Mouse (Mus musculus) A20 (cell line): ENCODE measurements around the gene Fam151a.
A peak's percentile ranks its signal among the peaks of the same experiment; 100 is the strongest.
"Not testable (repeated sequence)": the region's sequence is repeated elsewhere in the genome, so short reads cannot be mapped to it uniquely, and the experiment has no call there.

Experiments
- DNase-seq: peaks from one replicate; pipeline ENCODE4 v3.0.0-alpha.2; 2011; ENCODE audit warnings: low read depth, low spot score

Fam151a gene

GRCm38 (mm10) chr4:106776998-106777397, 43.3 kb downstream of the Fam151a start:
- peak; percentile 8 for DNase-seq

DNA sequence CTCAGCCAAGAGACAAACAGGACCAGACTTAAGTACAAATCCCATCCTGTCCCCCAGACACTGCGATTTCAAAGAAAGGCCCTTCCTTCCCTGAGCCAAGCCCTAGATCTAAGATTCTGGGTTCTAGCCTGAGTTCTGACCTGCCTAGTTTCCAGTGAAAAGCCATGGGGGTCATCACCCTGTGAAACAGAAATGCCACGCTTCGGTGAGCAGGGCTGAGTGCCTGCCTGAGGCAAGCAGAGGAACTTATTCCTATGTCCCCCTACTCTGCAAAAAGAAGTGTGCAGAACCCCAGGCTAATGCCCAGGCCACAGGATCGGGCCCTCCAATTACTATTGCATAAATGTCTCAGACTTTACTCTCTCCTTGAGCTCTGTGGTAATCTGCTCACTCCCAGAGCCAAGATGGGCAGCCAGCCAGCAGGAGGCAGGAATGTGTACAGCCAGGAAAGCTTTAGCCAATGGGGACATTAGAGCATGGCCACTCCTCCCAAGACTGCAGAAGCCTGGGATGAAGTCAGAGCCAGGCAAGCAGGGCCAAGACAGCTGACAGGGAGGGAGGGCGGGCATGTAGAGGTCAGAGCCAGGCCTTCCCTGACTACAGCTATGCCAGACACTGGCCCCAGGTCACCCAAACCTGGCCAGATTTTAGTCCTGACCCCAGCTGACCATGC, 44.6 kb downstream of the Fam151a start:
- no peak for DNase-seq

DNA sequence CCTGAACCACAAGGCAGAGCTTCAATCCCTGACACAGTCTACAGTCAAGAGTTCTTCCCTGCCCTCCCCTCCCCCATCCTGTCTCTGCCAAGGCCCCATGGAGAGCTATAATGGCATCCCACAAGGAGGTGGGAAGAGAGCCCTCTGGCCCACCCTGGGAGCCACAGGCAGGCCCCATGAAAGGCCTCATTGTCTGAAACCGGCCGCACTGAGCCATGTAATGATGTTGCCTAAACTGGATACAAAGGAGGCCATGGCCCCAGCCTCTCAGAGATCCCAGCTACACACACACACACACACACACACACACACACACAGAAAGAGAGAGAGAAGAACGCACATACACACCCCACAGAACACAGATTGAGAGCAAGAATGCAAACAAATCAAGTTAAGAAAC, 46.4 kb downstream of the Fam151a start:
- DNase-seq: no peak

- DNase-seq: no peak
These were observed 49.4 kb downstream of the Fam151a start for GRCm38 (mm10) chr4:106783137-106783536.

- no peak for DNase-seq
These were observed 51.1 kb downstream of the Fam151a start for GRCm38 (mm10) chr4:106784806-106785205.

DNA sequence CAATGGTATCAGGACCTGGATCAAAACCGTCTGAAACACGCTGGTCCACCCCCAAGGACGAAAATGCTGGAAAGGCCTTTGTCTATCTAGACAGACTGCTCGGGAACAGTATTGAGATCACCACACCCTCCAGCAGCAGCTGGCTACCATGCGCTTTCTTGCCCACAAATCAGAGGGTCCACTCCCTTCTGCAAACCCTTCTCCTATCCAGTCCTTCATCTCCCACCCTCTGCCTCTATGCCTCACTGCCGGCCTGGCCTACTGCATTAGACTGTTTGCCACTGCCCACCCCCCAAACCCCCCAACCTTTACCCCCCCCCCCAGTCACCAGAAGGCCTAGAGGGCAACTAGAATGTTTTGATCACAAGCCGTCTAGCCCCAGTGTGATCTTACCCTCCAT, 51.7 kb downstream of the Fam151a start:
- DNase-seq: no peak

DNA sequence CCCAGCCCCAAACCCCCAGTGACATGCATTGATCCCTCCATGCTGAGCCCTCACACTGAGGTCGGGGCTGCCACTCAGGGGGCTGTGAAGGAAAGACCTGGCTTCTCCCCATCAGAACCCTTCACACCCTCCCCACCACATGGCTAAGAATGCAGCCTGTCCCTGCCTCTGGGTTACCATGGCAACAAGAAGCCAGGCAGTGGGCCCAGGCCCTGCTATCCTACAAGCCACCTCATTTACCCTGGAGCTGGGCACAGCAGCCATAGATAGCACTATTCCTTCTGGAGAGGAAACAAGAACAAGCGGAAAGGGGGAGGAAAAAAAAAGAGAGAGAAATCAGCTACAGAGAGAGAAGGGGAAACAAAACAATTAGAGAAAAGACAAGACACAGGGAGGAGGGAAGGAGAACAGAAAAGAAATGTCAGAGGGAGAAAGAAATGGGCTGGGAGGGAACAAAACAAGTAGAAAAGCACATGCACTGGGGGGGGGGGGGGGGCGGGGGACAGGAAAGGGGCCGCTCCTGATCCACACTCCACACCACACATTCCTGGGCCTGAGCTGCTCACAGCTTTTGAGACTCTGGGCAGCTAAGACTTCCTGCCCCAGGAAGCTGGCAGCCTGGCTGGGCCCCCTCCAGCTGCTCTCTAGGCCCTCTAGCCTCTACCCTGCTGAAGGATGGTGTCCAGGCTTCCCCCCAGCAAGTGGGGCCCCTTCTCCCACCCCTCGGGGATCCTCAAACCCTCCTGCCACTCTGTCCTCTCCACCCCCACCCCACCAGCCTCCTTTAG, 52.3 kb downstream of the Fam151a start:
- no peak for DNase-seq

- DNase-seq: no peak
These were observed 54.1 kb downstream of the Fam151a start for GRCm38 (mm10) chr4:106787830-106788229.

DNA sequence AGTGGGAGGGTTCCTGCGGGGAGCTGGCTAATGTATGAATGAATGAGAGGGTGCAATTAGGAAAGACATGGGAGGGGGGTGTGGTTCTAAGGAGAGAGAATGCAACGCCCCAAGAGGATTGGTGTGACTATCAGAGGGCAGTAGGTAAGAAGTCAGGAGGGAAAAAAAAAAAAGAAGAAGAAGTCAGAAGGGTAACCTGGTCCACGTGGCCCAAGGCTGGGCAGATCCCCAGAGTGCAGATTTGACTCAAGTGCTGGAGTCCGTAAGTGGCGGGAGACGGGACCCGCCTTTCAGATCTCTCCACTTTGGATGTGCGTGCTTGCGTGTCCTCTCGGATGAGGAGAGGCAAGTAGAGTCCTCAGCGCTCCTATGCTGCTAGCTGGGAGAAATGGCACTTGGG, 54.9 kb downstream of the Fam151a start:
- DNase-seq: no peak

GRCm38 (mm10) chr4:106789705-106790104, 56.0 kb downstream of the Fam151a start:
- DNase-seq: no peak

DNA sequence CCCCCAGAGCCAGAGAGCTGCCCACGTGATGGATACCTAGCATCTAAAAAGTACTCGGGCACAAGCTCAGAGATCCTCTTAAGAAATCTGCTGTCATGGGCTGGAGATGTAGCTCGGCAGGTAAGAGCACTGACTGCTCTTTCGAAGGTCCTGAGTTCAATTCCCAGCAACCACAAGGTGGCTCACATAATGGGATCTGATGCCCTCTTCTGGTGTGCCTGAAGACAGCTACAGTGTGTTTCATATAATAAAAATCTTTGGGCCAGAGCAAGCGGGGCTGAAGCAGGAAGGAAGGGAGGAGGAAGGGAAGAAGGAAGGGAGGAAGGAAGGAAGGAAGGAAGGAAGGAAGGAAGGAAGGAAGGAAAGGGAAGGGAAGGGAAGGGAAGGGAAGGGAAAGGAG, 56.5 kb downstream of the Fam151a start:
- DNase-seq: not testable (repeated sequence)

- DNase-seq: no peak
These were observed 57.2 kb downstream of the Fam151a start for GRCm38 (mm10) chr4:106790938-106791337.

DNA sequence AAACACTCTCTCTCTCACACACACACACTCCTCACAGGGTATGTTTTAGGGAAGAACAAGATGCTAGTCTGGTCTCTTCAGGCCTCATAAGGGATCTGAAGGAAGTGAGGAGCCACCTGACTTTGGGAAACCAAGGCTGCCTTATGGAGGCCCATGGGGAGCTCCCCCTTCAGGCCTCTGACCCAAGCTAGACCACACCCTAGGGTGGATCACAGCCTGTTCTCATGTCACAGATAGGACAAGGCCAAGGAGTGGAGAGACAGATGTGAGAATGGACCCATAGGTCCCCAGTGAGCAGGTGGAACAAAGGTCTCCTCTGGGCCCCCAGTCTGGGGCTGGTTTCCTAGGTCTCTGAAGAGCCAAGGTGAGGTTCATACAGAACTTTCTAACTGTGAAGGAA, 58.6 kb downstream of the Fam151a start:
- DNase-seq: no peak

DNA sequence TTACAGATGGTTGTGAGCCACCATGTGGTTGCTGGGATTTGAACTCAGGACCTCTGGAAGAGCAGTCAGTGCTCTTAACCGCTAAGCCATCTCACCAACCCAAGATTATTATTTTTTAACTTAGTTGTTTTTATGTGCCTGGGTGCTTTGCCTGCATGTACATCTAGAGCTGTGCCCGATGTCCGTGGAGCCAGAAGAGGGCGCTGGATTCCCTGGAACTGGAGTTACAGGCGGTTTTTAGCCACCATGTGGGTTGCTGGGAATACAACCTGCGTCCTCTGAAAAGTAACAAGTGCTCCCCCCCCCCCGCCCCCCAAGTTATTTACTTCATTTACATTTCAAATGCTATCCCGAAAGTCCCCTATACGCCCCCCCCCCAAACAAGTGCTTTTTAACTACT, 60.1 kb downstream of the Fam151a start:
- DNase-seq: not testable (repeated sequence)

DNA sequence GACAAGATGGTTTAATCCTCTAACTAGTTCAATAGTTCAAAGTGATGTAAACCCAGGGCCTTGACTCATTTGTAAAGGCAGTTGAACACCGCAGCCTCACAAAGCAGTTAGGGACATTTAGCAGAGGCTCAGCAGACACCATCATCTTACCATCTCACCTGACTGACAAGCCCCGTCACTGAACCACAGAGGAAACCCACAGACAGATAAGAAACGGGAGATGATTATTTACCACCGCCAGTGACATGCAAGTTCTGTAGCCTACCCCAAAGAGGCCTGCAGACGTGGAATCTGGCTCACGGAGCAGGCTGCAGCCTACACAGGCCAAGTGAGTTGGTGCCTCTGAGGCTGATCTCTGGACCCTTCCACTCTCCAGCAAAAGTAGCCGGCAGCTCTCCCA, 60.6 kb downstream of the Fam151a start:
- no peak for DNase-seq

GRCm38 (mm10) chr4:106795289-106795688, 61.6 kb downstream of the Fam151a start:
- no peak for DNase-seq
